Mouse (Mus musculus) frontal cortex, postnatal 10 days (tissue): ENCODE measurements around the gene Palm3.

Source experiments
- DNase-seq, 2 experiments: peaks; one replicate each; pipeline ENCODE4 v3.0.0; 2022; ENCODE audit warnings: low spot score in 2 of 2, mixed read lengths in 1 of 2

Palm3 gene

GRCm38 (mm10) chr8:84023631-84024030, 2.4 kb downstream of the Palm3 start:
- no peak for DNase-seq

GRCm38 (mm10) chr8:84024171-84024570, 2.9 kb downstream of the Palm3 start:
- DNase-seq: peak in 1 of 2 experiments; percentile 31

GRCm38 (mm10) chr8:84025863-84026262, 4.6 kb downstream of the Palm3 start:
- DNase-seq: peak in 1 of 2 experiments; percentile 54

GRCm38 (mm10) chr8:84027449-84027848, 6.2 kb downstream of the Palm3 start:
- no peak for DNase-seq

GRCm38 (mm10) chr8:84029272-84029671, 8.0 kb downstream of the Palm3 start:
- no peak for DNase-seq

GRCm38 (mm10) chr8:84032777-84033176, 11.5 kb downstream of the Palm3 start:
- DNase-seq: no peak

GRCm38 (mm10) chr8:84038015-84038414, 16.7 kb downstream of the Palm3 start:
- no peak for DNase-seq

- DNase-seq: peak in 1 of 2 experiments; percentile 67
Observed at GRCm38 (mm10) chr8:84039050-84039449, 17.8 kb downstream of the Palm3 start.

GRCm38 (mm10) chr8:84042066-84042947, 21.0 kb downstream of the Palm3 start, which contains the start of gene Il27ra:
Il27ra (minus strand) TSS chr8:84042589.
- peak in 1 of 2 experiments; percentile 34 for DNase-seq

- no peak for DNase-seq
Observed at GRCm38 (mm10) chr8:84042948-84043342, 21.7 kb downstream of the Palm3 start.

GRCm38 (mm10) chr8:84044103-84044502, 22.8 kb downstream of the Palm3 start:
- no peak for DNase-seq

- DNase-seq: no peak
Observed at GRCm38 (mm10) chr8:84044900-84045299, 23.6 kb downstream of the Palm3 start, which contains the start of gene Rln3. Rln3 (minus strand) TSS chr8:84045000.

- DNase-seq: no peak
Observed at GRCm38 (mm10) chr8:84046505-84046904, 25.2 kb downstream of the Palm3 start.

- DNase-seq: no peak
Observed at GRCm38 (mm10) chr8:84048171-84048570, 26.9 kb downstream of the Palm3 start.

GRCm38 (mm10) chr8:84052746-84053145, 31.5 kb downstream of the Palm3 start:
- DNase-seq: no peak

- no peak for DNase-seq
Observed at GRCm38 (mm10) chr8:84053229-84053628, 32.0 kb downstream of the Palm3 start.

- DNase-seq: no peak
Observed at GRCm38 (mm10) chr8:84057827-84058226, 36.6 kb downstream of the Palm3 start.

- DNase-seq: no peak
Observed at GRCm38 (mm10) chr8:84059226-84059625, 38.0 kb downstream of the Palm3 start.

- DNase-seq: no peak
Observed at GRCm38 (mm10) chr8:84060245-84060644, 39.0 kb downstream of the Palm3 start.

- no peak for DNase-seq
Observed at GRCm38 (mm10) chr8:84063861-84064610, 42.8 kb downstream of the Palm3 start.

- DNase-seq: no peak
Observed at GRCm38 (mm10) chr8:84065037-84065436, 43.8 kb downstream of the Palm3 start, which contains the start of gene Gm10643. Gm10643 (minus strand) TSS chr8:84065137.

- DNase-seq: no peak
Observed at GRCm38 (mm10) chr8:84065457-84066072, 44.3 kb downstream of the Palm3 start.
